Comparison of ENCODE assay signal across 8 mouse cellular contexts in genomic region chr12:111966683-111967173, GRCm38 (mm10). TPM values are rescaled to one million over a fixed set of nuclear protein-coding genes. Genes with fewer than 3 reads are reported as not detected.
DNase-seq lines count a peak whose midpoint lies in the region; ATAC-seq lines count a peak whose summit lies in the region.

Gene Atp5mpl (minus strand): TSS chr12:111966977.

- peak within 1 kb of the TSS; percentile 81 for H3K27ac ChIP-seq in hindbrain, embryonic 16.5 days (ENCODE audit: low read depth, low read length)
- peak within 1 kb of the TSS; percentile 72 for H3K27ac ChIP-seq in macrophage

- DNase-seq in WW6 (ENCODE audit: low read depth, low spot score) = peak; percentile 86
- peak; percentile 98 to 99 for DNase-seq in cerebellum, postnatal 4 days (ENCODE audit: low spot score in 2 of 2)
- peak; percentile 97 for DNase-seq in gastrocnemius, adult 18-20 months (ENCODE audit: low spot score)
- DNase-seq in left cerebral cortex, adult 18-20 months (ENCODE audit: low spot score in 2 of 2) = peak; percentile 99 to 100
- peak; percentile 96 for DNase-seq in right cerebral cortex, adult 18-20 months
- peak; percentile 97 for DNase-seq in urinary bladder, postnatal 10 days (ENCODE audit: low spot score)

- no peaks in the 10 kb centered on the region for H3K9me3 ChIP-seq in hindbrain, embryonic 16.5 days (ENCODE audit: control insufficient read depth, low read length)

- no peaks in the 10 kb centered on the region for H3K27me3 ChIP-seq in hindbrain, embryonic 16.5 days (replicated peaks; ENCODE audit: control insufficient read depth, insufficient read depth, low read length)

- under 1% methylated on average over 32 of the region's 37 CpGs for WGBS in hindbrain, embryonic 16.5 days
- 0% methylated on average over 37 of the region's 37 CpGs for WGBS in macrophage (ENCODE audit: missing documents)

- H3K4me3 ChIP-seq in hindbrain, embryonic 16.5 days (ENCODE audit: low read length) = peak within 1 kb of the TSS; percentile 92
- H3K4me3 ChIP-seq in macrophage (ENCODE audit: inconsistent target) = peak within 1 kb of the TSS; percentile 95

- H3K36me3 ChIP-seq in hindbrain, embryonic 16.5 days (ENCODE audit: control insufficient read depth, insufficient read depth, low read length) = no peaks in the 10 kb centered on the region; the same call in 1 of the 2 replicates
- H3K36me3 ChIP-seq in macrophage (ENCODE audit: inconsistent target) = peaks cover 10% of the 10 kb centered on the region

- ATAC-seq in hindbrain, embryonic 16.5 days = peak; percentile 94

- H3K79me2 ChIP-seq in macrophage (ENCODE audit: inconsistent target) = peaks cover 37% of the 10 kb centered on the region

- H3K4me1 ChIP-seq in hindbrain, embryonic 16.5 days (ENCODE audit: control insufficient read depth, insufficient read depth, low read depth, low read length) = peaks cover 14% of the 10 kb centered on the region

- peak within 1 kb of the TSS; percentile 98 for H3K9ac ChIP-seq in hindbrain, embryonic 16.5 days (ENCODE audit: low read depth, low read length)

- peak within 1 kb of the TSS; percentile 93 for H3K4me2 ChIP-seq in hindbrain, embryonic 16.5 days (ENCODE audit: low read length)

RNA-seq across cellular contexts. Expression of gene Atp5mpl, which starts in this region (rescaled TPM):
- 100 to 1,000 TPM; 702 to 761 TPM for total RNA-seq in gastrocnemius, adult 18-20 months (2021)
- polyA plus RNA-seq in hindbrain, embryonic 16.5 days (2015; fragmentation: Nextera tagmentation; extraction: Ambion mirVana) = 694 and 757 TPM in 2 replicates
- 100 to 1,000 TPM; 353 to 384 TPM for total RNA-seq in left cerebral cortex, adult 18-20 months (2021)
- 10 to 100 TPM; 10.3 to 87.1 (median 32.8) TPM for total RNA-seq in macrophage (2018; cell fraction: chromatin; rRNA removed)
- total RNA-seq in macrophage (2018; cell fraction: cytosol; rRNA removed) = 100 to 1,000 TPM; 216 to 463 (median 329) TPM
- 100 to 1,000 TPM in 6 of 26 experiments, 10 to 100 TPM in 20; 32.0 to 138 (median 76.1) TPM for total RNA-seq in macrophage (2018; cell fraction: nucleus; rRNA removed)
- polyA plus RNA-seq in macrophage (2018) = 292 to 513 TPM (median 455 TPM) in 3 replicates

Comparison
In these comparisons a context has a peak if more than half of its experiments do, and no peak if none do; other contexts are left out.
1. Peak in every context shown above with its lines: DNase-seq, ATAC-seq, H3K4me3 ChIP-seq and H3K27ac ChIP-seq.